Mouse (Mus musculus): Measurements from ENCODE around the gene Gm47996.

GRCm38 (mm10) chr1:151250529-151251193, 40.7 kb downstream of the Gm47996 start:
- TF ChIP-seq CTCF (IDR thresholded peaks at IDR 0.05; ENCODE audit: low read depth) (no peak), EP300 (IDR thresholded peaks at IDR 0.05; ENCODE audit: low read depth) (no peak)
